Mouse (Mus musculus) neural tube, embryonic 11.5 days (tissue): Measurements from ENCODE around the gene Sh2d3c. TPM values are rescaled to one million over a fixed set of nuclear protein-coding genes. Genes with fewer than 3 reads are reported as not detected.

Source experiments
- ATAC-seq: fragments of 200-750 bp; cut with Nextera tagmentation; 2 replicates; pipeline ENCODE4 v1.8.0; 2017; ENCODE audit warnings: moderate number of reproducible peaks, mild to moderate bottlenecking, moderate TSS enrichment, moderate library complexity; ENCODE audit not compliant: insufficient read depth, low FRiP score, low TSS enrichment
- DNase-seq: peaks from one replicate; pipeline ENCODE4 v3.0.0-alpha.2; 2015; ENCODE audit warnings: low spot score
- H3K27ac ChIP-seq: fragments of 300-500 bp; sonication (generic); 2 replicates; pipeline ENCODE4 v1.5.1; 2014; ENCODE audit warnings: low read depth, mild to moderate bottlenecking, low read length
- H3K27me3 ChIP-seq: fragments of 300-500 bp; sonication (generic); 2 replicates; pipeline ENCODE4 v1.6.1; 2014; ENCODE audit warnings: mild to moderate bottlenecking, low read length, mixed read lengths; ENCODE audit not compliant: control insufficient read depth, insufficient read depth
- H3K36me3 ChIP-seq: fragments of 300-500 bp; sonication (generic); 2 replicates; pipeline ENCODE4 v1.6.1; 2014; ENCODE audit warnings: mild to moderate bottlenecking, low read length, moderate library complexity, mixed read lengths; ENCODE audit not compliant: control insufficient read depth, insufficient read depth
- H3K4me1 ChIP-seq: fragments of 300-500 bp; sonication (generic); 2 replicates; pipeline ENCODE4 v1.6.1; 2014; ENCODE audit warnings: low read length, mixed read lengths; ENCODE audit not compliant: control insufficient read depth, insufficient read depth
- H3K4me2 ChIP-seq: fragments of 300-500 bp; sonication (generic); 2 replicates; pipeline ENCODE4 v1.6.1; 2014; ENCODE audit warnings: low read depth, mild to moderate bottlenecking, moderate library complexity
- H3K4me3 ChIP-seq: fragments of 300-500 bp; sonication (generic); 2 replicates; pipeline ENCODE4 v1.5.1; 2014; ENCODE audit warnings: low read depth, low read length
- H3K9ac ChIP-seq: fragments of 300-500 bp; sonication (generic); 2 replicates; pipeline ENCODE4 v1.6.1; 2014; ENCODE audit warnings: mild to moderate bottlenecking, low read length
- H3K9me3 ChIP-seq: fragments of 300-500 bp; sonication (generic); 2 replicates; pipeline ENCODE4 v1.6.1; 2016; ENCODE audit warnings: low read length; ENCODE audit not compliant: control insufficient read depth
- WGBS: fragments of 180-500 bp; shearing (Covaris S2); extraction: QIAGEN DNeasy Blood & Tissue Kit; methylation state at CpG from one replicate; pipeline ENCODE4 v1.1.7; 2014; 5-methylcytosine and 5-hydroxymethylcytosine counted together
- polyA plus RNA-seq: library from polyadenylated mRNA; unstranded; fragments of >200 nt; fragmentation: Nextera tagmentation; extraction: Ambion mirVana; gene quantifications from 2 replicates; pipeline ENCODE4 v1.2.1, GENCODE M21; 2014

Gene Sh2d3c
- polyA plus RNA-seq, 1 experiment from 2014 or later: 30.6 TPM

GRCm38 (mm10) chr2:32749082-32749481 is 28.2 kb downstream of the Sh2d3c start:
- Histone ChIP-seq H3K9ac (no peak overlapping the region), H3K4me2 (no peak overlapping the region), H3K9me3 (no peaks in the 10 kb centered on the region), H3K4me1 (peaks cover 8% of the 10 kb centered on the region), H3K4me3 (no peak overlapping the region), H3K27ac (no peak overlapping the region), H3K27me3 (no peaks in the 10 kb centered on the region), H3K36me3 (peaks cover 3% of the 10 kb centered on the region)
- DNase-seq (no peak), ATAC-seq (no peak)
- WGBS: 92% methylated on average over 16 of the region's 16 CpGs

DNA sequence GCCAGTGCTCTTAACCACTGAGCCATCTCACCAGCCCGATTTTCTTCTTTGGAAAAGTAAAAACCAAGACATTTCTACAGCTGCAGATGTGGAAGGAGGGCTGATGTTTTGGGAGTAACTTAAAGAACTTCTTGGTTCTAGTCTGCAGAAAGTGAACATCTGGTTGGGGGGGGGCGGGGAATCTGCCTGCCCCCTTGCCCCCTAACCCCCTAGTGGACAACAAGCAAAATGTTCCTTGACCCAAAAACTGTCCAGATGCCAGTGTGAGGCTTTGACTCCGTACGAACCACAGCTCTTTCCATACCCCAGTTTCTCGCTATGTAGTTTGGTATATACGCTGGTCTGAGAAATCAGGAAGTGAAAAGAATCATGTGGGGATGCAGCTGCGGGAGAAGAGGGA is 29.3 kb downstream of the Sh2d3c start:
- Histone ChIP-seq H3K27ac (no peak overlapping the region; the same call in 1 of the 2 replicates), H3K27me3 (no peaks in the 10 kb centered on the region), H3K4me3 (no peak overlapping the region), H3K4me1 (peaks cover 8% of the 10 kb centered on the region), H3K9me3 (no peaks in the 10 kb centered on the region), H3K9ac (no peak overlapping the region), H3K4me2 (no peak overlapping the region), H3K36me3 (peaks cover 3% of the 10 kb centered on the region)
- DNase-seq: no peak
- no peak for ATAC-seq
- 74% methylated on average over 7 of the region's 7 CpGs for WGBS

- peak overlapping the region; percentile 29 for H3K4me3 ChIP-seq
- peaks cover 3% of the 10 kb centered on the region for H3K36me3 ChIP-seq
- H3K4me1 ChIP-seq: peaks cover 8% of the 10 kb centered on the region
- H3K4me2 ChIP-seq: peak overlapping the region; percentile 47
- no peaks in the 10 kb centered on the region for H3K27me3 ChIP-seq
- H3K27ac ChIP-seq: peak overlapping the region; percentile 68
- 0 out of 2 replicates have a peak overlapping the region, but pooled peaks have one; percentile 16 for H3K9ac ChIP-seq
- no peaks in the 10 kb centered on the region for H3K9me3 ChIP-seq
- DNase-seq (peak; percentile 88), ATAC-seq (peak; percentile 75)
- 5% methylated on average over 31 of the region's 31 CpGs for WGBS
Observed at GRCm38 (mm10) chr2:32750887-32751664, 30.2 kb downstream of the Sh2d3c start.

- ATAC-seq (no peak), DNase-seq (no peak)
- no peaks in the 10 kb centered on the region for H3K27me3 ChIP-seq
- H3K4me2 ChIP-seq: peak overlapping the region; percentile 47
- no peaks in the 10 kb centered on the region for H3K9me3 ChIP-seq
- 24% methylated on average over 10 of the region's 10 CpGs for WGBS
- peak overlapping the region; percentile 29 for H3K4me3 ChIP-seq
- H3K27ac ChIP-seq: peak overlapping the region; percentile 68
- H3K4me1 ChIP-seq: peaks cover 8% of the 10 kb centered on the region
- peaks cover 3% of the 10 kb centered on the region for H3K36me3 ChIP-seq
- peak overlapping the region; percentile 30; the same call in 1 of the 2 replicates for H3K9ac ChIP-seq
Observed at GRCm38 (mm10) chr2:32751665-32752033, 30.8 kb downstream of the Sh2d3c start.

DNA sequence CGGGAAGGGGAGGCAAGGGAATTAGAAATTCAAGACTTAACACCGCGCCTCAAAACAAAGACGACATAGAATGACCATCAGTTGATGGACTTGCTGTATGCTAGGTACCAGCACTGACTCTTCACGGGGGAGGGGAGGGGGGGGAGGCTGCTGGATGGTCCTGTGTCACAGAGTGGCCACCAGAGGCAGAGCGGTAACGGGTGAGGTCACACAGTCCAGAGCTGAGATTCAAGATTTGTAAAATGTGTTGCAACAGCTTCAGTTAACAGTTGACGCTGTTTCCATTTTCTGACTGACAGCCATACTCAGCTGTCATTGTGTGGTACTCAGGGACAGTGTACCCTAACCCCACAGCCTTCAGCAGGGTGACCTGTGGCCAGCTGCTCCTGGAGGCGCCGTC is 31.3 kb downstream of the Sh2d3c start:
- no peaks in the 10 kb centered on the region for H3K27me3 ChIP-seq
- no peak overlapping the region for H3K4me3 ChIP-seq
- peaks cover 8% of the 10 kb centered on the region for H3K4me1 ChIP-seq
- no peak overlapping the region for H3K27ac ChIP-seq
- peaks cover 3% of the 10 kb centered on the region for H3K36me3 ChIP-seq
- no peaks in the 10 kb centered on the region for H3K9me3 ChIP-seq
- no peak for ATAC-seq
- H3K4me2 ChIP-seq: no peak overlapping the region
- 68% methylated on average over 10 of the region's 10 CpGs for WGBS
- peak; percentile 29 for DNase-seq
- no peak overlapping the region for H3K9ac ChIP-seq

DNA sequence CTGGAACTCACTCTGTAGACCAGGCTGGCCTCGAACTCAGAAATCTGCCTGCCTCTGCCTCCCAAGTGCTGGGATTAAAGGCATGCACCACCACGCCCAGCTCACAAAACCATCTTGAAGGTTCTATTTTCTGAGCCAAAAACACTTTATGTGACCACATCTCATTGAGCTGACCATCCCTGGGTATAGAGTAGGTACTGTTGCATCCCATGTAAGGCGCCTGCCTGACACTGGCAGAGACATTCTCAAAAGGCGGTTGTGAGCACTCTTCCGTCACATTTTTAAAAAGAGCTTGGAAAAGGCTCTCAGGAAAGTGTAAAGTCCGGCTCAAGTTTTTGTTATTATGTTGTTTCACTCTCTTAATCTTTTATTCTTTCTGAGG is 35.8 kb downstream of the Sh2d3c start:
- Histone ChIP-seq H3K36me3 (peaks cover 4% of the 10 kb centered on the region), H3K27ac (no peak overlapping the region), H3K4me3 (no peak overlapping the region), H3K27me3 (no peaks in the 10 kb centered on the region), H3K4me1 (peaks cover 4% of the 10 kb centered on the region; the same call in 1 of the 2 replicates), H3K9me3 (no peaks in the 10 kb centered on the region), H3K4me2 (no peak overlapping the region), H3K9ac (no peak overlapping the region)
- ATAC-seq (0 out of 2 replicates have a peak, but pooled peaks have one; percentile 54), DNase-seq (no peak)
- WGBS: 22% methylated on average over 5 of the region's 6 CpGs

GRCm38 (mm10) chr2:32757056-32757845 is 36.4 kb downstream of the Sh2d3c start, which contains the start of gene Tor2a:
Tor2a (plus strand) TSS chr2:32757234.
- WGBS: under 1% methylated on average over 63 of the region's 66 CpGs
- peak within 1 kb of the TSS; percentile 64 for H3K4me3 ChIP-seq
- ATAC-seq (peak; percentile 89), DNase-seq (peak; percentile 96)
- peaks cover 5% of the 10 kb centered on the region for H3K36me3 ChIP-seq
- no peaks in the 10 kb centered on the region for H3K9me3 ChIP-seq
- peak within 1 kb of the TSS; percentile 86 for H3K9ac ChIP-seq
- 0 out of 2 replicates have a peak, but pooled peaks cover 4% of the 10 kb centered on the region for H3K4me1 ChIP-seq
- peak within 1 kb of the TSS; percentile 75 for H3K27ac ChIP-seq
- peak within 1 kb of the TSS; percentile 52 for H3K4me2 ChIP-seq
- H3K27me3 ChIP-seq: no peaks in the 10 kb centered on the region

GRCm38 (mm10) chr2:32758503-32758902 is 37.6 kb downstream of the Sh2d3c start:
- H3K4me1 ChIP-seq: 0 out of 2 replicates have a peak, but pooled peaks cover 4% of the 10 kb centered on the region

More at GRCm38 (mm10) chr2:32758503-32758902, 37.6 kb downstream of the Sh2d3c start:
- no peak for DNase-seq
- H3K4me3 ChIP-seq: no peak overlapping the region
- WGBS: 66% methylated on average over 8 of the region's 8 CpGs
- ATAC-seq: no peak
- H3K4me2 ChIP-seq: no peak overlapping the region
- H3K27ac ChIP-seq: no peak overlapping the region
- H3K9ac ChIP-seq: no peak overlapping the region
- peaks cover 6% of the 10 kb centered on the region for H3K36me3 ChIP-seq
- no peaks in the 10 kb centered on the region for H3K27me3 ChIP-seq
- no peaks in the 10 kb centered on the region for H3K9me3 ChIP-seq
